Mouse (Mus musculus): ENCODE measurements around the gene Adck1. TPM values are rescaled to one million over a fixed set of nuclear protein-coding genes. Genes with fewer than 3 reads are reported as not detected.

Adck1 gene
- polyA plus RNA-seq (2012; rRNA removed): 15.5 and 16.9 TPM in 2 replicates

DNA sequence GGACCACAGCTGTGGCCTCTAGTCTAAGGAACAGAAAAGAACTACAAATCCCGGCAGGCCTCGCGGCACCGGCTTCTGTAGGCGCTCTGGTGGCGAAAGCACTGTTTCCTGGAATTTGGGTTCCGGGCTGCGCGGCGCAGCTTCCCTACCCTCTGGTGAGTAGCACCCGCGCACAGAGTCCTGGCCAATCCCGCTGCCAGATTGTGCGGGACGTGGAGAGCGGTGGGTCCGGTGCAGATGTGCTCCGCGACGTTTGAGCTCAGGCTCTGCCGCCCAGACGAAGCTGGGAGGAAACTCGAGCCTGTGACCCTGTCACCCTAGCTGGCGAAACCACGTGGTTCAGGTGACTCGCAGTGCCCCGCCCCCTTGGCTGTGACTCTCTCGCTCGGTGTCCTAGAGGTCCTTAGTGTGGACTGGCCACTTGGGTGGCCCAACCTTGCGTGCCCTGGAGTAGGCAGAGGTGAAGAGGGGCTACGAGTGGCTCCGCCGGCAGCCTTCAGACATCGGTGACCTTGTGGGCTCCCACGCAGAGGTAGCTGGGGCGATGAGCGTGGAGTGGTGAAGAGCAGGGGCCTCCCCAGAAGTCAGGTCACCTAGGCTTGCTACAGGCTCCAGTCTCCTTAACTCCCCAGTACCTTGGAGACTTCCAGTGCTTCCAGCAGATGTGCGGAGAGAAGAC lies at the start of gene Adck1:
Adck1 (plus strand) TSS at position 114 of the 679 bp plus-strand sequence.

DNA sequence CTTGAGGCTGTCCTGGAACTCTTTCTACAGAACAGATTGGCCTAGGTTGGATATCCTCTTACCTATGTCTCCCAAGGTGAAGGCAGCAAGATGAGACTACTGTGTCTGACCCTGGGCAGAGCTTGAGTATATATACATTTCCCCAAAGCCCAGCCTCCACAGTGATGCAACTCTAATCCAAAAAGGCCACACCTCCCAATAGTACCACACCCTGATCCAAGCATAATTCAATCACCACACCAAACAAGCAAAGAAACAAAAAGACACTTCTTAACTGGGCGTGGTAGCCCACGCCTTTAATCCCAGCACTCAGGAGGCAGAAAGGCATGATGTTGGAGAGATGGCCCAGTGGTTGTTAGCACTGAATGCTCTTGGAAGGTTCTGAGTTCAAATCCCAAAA lies 36.4 kb upstream of the Adck1 start, which contains the start of gene Gm5039:
Gm5039 (minus strand) TSS at position 101 of the 400 bp plus-strand sequence.

Other genes with a start within 250 kb of the Adck1 start
- gene Gm10436, start 178.4 kb upstream of the Adck1 start, polyA plus RNA-seq (2012; rRNA removed): not detected in 2 replicates
- not detected in 2 replicates for gene Gm8332, start 110.5 kb upstream of the Adck1 start, polyA plus RNA-seq (2012; rRNA removed)
- not detected in 2 replicates for gene Gm5662, start 86.1 kb upstream of the Adck1 start, polyA plus RNA-seq (2012; rRNA removed)
- not detected in 2 replicates for gene Gm5039, start 36.5 kb upstream of the Adck1 start, polyA plus RNA-seq (2012; rRNA removed)

Data from colon, adult 2 months (tissue).